Mouse (Mus musculus): ENCODE measurements around the gene Cd7. TPM values are rescaled to one million over a fixed set of nuclear protein-coding genes. Genes with fewer than 3 reads are reported as not detected.
"Not testable (repeated sequence)": the region's sequence is repeated elsewhere in the genome, so short reads cannot be mapped to it uniquely, and the experiment has no call there.

The Cd7 gene
- polyA plus RNA-seq, 1 experiment from 2014 or later, result 0.29 TPM

GRCm38 (mm10) chr11:121063379-121063778 is 24.2 kb upstream of the Cd7 start, which contains the start of gene Sectm1b:
TSS of gene Sectm1b (minus strand) at chr11:121063569.
- WGBS, result 70% methylated on average over 5 of the region's 5 CpGs
- ATAC-seq (ENCODE audit: extremely low read depth, insufficient number of reproducible peaks, low FRiP score, low TSS enrichment), result no peak

GRCm38 (mm10) chr11:121061615-121062014 is 22.4 kb upstream of the Cd7 start:
- H3K4me3 ChIP-seq, result no peak overlapping the region
- no peak overlapping the region for H3K27ac ChIP-seq (replicated peaks)
- H3K36me3 ChIP-seq, result no peaks in the 10 kb centered on the region
- WGBS, result 46% methylated on average over 8 of the region's 8 CpGs
- H3K4me1 ChIP-seq, result peaks cover 13% of the 10 kb centered on the region
- H3K9me3 ChIP-seq, result no peaks in the 10 kb centered on the region
- no peak for ATAC-seq (ENCODE audit: extremely low read depth, insufficient number of reproducible peaks, low FRiP score, low TSS enrichment)
- no peak overlapping the region for H3K4me2 ChIP-seq
- peaks cover 25% of the 10 kb centered on the region for H3K27me3 ChIP-seq (replicated peaks)
- no peak overlapping the region for H3K9ac ChIP-seq

More at GRCm38 (mm10) chr11:121063379-121063778, 24.2 kb upstream of the Cd7 start, which contains the start of gene Sectm1b:
- Histone ChIP-seq H3K4me3 (no peak within 1 kb of the TSS), H3K9me3 (no peaks in the 10 kb centered on the region), H3K4me2 (no peak within 1 kb of the TSS), H3K27ac (replicated peaks) (no peak within 1 kb of the TSS), H3K4me1 (peaks cover 8% of the 10 kb centered on the region), H3K36me3 (no peaks in the 10 kb centered on the region), H3K27me3 (replicated peaks) (peaks cover 23% of the 10 kb centered on the region), H3K9ac (no peak within 1 kb of the TSS)

- not testable (repeated sequence) for H3K36me3 ChIP-seq; H3K4me3 ChIP-seq; H3K9ac ChIP-seq; H3K27ac ChIP-seq (replicated peaks); H3K9me3 ChIP-seq; ATAC-seq (ENCODE audit: extremely low read depth, insufficient number of reproducible peaks, low FRiP score, low TSS enrichment); H3K4me2 ChIP-seq
- WGBS, result 87% methylated on average over 6 of the region's 6 CpGs
- Histone ChIP-seq H3K4me1 (peaks cover 16% of the 10 kb centered on the region), H3K27me3 (replicated peaks) (peaks cover 26% of the 10 kb centered on the region)
Measured at GRCm38 (mm10) chr11:121060401-121061067, 21.3 kb upstream of the Cd7 start.

GRCm38 (mm10) chr11:121059471-121059870 is 20.3 kb upstream of the Cd7 start:
- 85% methylated on average over 4 of the region's 4 CpGs for WGBS

GRCm38 (mm10) chr11:121058956-121059355 is 19.7 kb upstream of the Cd7 start:
- H3K36me3 ChIP-seq, result no peaks in the 10 kb centered on the region
- peaks cover 16% of the 10 kb centered on the region for H3K4me1 ChIP-seq
- 76% methylated on average over 4 of the region's 4 CpGs for WGBS
- no peak overlapping the region for H3K4me2 ChIP-seq
- H3K9me3 ChIP-seq, result no peaks in the 10 kb centered on the region
- H3K27ac ChIP-seq (replicated peaks), result no peak overlapping the region
- ATAC-seq (ENCODE audit: extremely low read depth, insufficient number of reproducible peaks, low FRiP score, low TSS enrichment), result no peak
- peaks cover 33% of the 10 kb centered on the region for H3K27me3 ChIP-seq (replicated peaks)
- H3K4me3 ChIP-seq, result no peak overlapping the region
- no peak overlapping the region for H3K9ac ChIP-seq

More at GRCm38 (mm10) chr11:121059471-121059870, 20.3 kb upstream of the Cd7 start:
- H3K9ac ChIP-seq, result no peak overlapping the region
- ATAC-seq (ENCODE audit: extremely low read depth, insufficient number of reproducible peaks, low FRiP score, low TSS enrichment), result no peak
- H3K4me1 ChIP-seq, result peaks cover 16% of the 10 kb centered on the region
- H3K27ac ChIP-seq (replicated peaks), result no peak overlapping the region
- H3K4me2 ChIP-seq, result no peak overlapping the region
- H3K27me3 ChIP-seq (replicated peaks), result peaks cover 32% of the 10 kb centered on the region
- H3K9me3 ChIP-seq, result no peaks in the 10 kb centered on the region
- no peaks in the 10 kb centered on the region for H3K36me3 ChIP-seq
- no peak overlapping the region for H3K4me3 ChIP-seq

GRCm38 (mm10) chr11:121058122-121058521 is 18.9 kb upstream of the Cd7 start:
- WGBS, result 75% methylated on average over 5 of the region's 5 CpGs

GRCm38 (mm10) chr11:121056536-121057236 is 17.5 kb upstream of the Cd7 start:
- H3K27me3 ChIP-seq (replicated peaks), result peaks cover 19% of the 10 kb centered on the region
- H3K4me2 ChIP-seq, result no peak overlapping the region
- H3K4me1 ChIP-seq, result peaks cover 12% of the 10 kb centered on the region
- no peaks in the 10 kb centered on the region for H3K9me3 ChIP-seq
- H3K9ac ChIP-seq, result no peak overlapping the region
- no peak overlapping the region for H3K27ac ChIP-seq (replicated peaks)
- no peaks in the 10 kb centered on the region for H3K36me3 ChIP-seq
- H3K4me3 ChIP-seq, result no peak overlapping the region
- 43% methylated on average over 7 of the region's 7 CpGs for WGBS
- ATAC-seq (ENCODE audit: extremely low read depth, insufficient number of reproducible peaks, low FRiP score, low TSS enrichment), result no peak

More at GRCm38 (mm10) chr11:121058122-121058521, 18.9 kb upstream of the Cd7 start:
- no peak overlapping the region for H3K4me3 ChIP-seq
- H3K4me2 ChIP-seq, result no peak overlapping the region
- H3K36me3 ChIP-seq, result no peaks in the 10 kb centered on the region
- no peaks in the 10 kb centered on the region for H3K9me3 ChIP-seq
- peaks cover 16% of the 10 kb centered on the region for H3K4me1 ChIP-seq
- no peak overlapping the region for H3K9ac ChIP-seq
- H3K27ac ChIP-seq (replicated peaks), result no peak overlapping the region
- H3K27me3 ChIP-seq (replicated peaks), result peaks cover 26% of the 10 kb centered on the region
- ATAC-seq (ENCODE audit: extremely low read depth, insufficient number of reproducible peaks, low FRiP score, low TSS enrichment), result no peak

- WGBS, result 12% methylated on average over 8 of the region's 8 CpGs
- no peaks in the 10 kb centered on the region for H3K9me3 ChIP-seq
- H3K9ac ChIP-seq, result no peak overlapping the region
- H3K36me3 ChIP-seq, result no peaks in the 10 kb centered on the region
- ATAC-seq (ENCODE audit: extremely low read depth, insufficient number of reproducible peaks, low FRiP score, low TSS enrichment), result no peak
- peaks cover 19% of the 10 kb centered on the region for H3K27me3 ChIP-seq (replicated peaks)
- H3K27ac ChIP-seq (replicated peaks), result no peak overlapping the region
- H3K4me3 ChIP-seq, result no peak overlapping the region
- peaks cover 8% of the 10 kb centered on the region for H3K4me1 ChIP-seq
- no peak overlapping the region for H3K4me2 ChIP-seq
Measured at GRCm38 (mm10) chr11:121053536-121053935, 14.3 kb upstream of the Cd7 start.

- peaks cover 8% of the 10 kb centered on the region for H3K4me1 ChIP-seq
- WGBS, result 62% methylated on average over 4 of the region's 4 CpGs
- no peak overlapping the region for H3K4me2 ChIP-seq
- H3K4me3 ChIP-seq, result no peak overlapping the region
- H3K36me3 ChIP-seq, result no peaks in the 10 kb centered on the region
- H3K9me3 ChIP-seq, result no peaks in the 10 kb centered on the region
- H3K27ac ChIP-seq (replicated peaks), result no peak overlapping the region
- peaks cover 21% of the 10 kb centered on the region for H3K27me3 ChIP-seq (replicated peaks)
- no peak for ATAC-seq (ENCODE audit: extremely low read depth, insufficient number of reproducible peaks, low FRiP score, low TSS enrichment)
- H3K9ac ChIP-seq, result no peak overlapping the region
Measured at GRCm38 (mm10) chr11:121052387-121052786, 13.2 kb upstream of the Cd7 start.

GRCm38 (mm10) chr11:121051793-121052192 is 12.6 kb upstream of the Cd7 start:
- H3K36me3 ChIP-seq, result no peaks in the 10 kb centered on the region
- no peaks in the 10 kb centered on the region for H3K9me3 ChIP-seq
- peaks cover 24% of the 10 kb centered on the region for H3K27me3 ChIP-seq (replicated peaks)
- no peak for ATAC-seq (ENCODE audit: extremely low read depth, insufficient number of reproducible peaks, low FRiP score, low TSS enrichment)
- H3K27ac ChIP-seq (replicated peaks), result no peak overlapping the region
- H3K4me1 ChIP-seq, result peaks cover 5% of the 10 kb centered on the region
- H3K4me3 ChIP-seq, result no peak overlapping the region
- WGBS, result 28% methylated on average over 1 of the region's 1 CpGs
- H3K9ac ChIP-seq, result no peak overlapping the region
- no peak overlapping the region for H3K4me2 ChIP-seq

- no peaks in the 10 kb centered on the region; the same call in 1 of the 2 replicates for H3K4me1 ChIP-seq
- peaks cover 31% of the 10 kb centered on the region for H3K27me3 ChIP-seq (replicated peaks)
- 63% methylated on average over 1 of the region's 1 CpGs for WGBS
- H3K27ac ChIP-seq (replicated peaks), result no peak overlapping the region
- no peaks in the 10 kb centered on the region for H3K9me3 ChIP-seq
- H3K36me3 ChIP-seq, result no peaks in the 10 kb centered on the region
- no peak overlapping the region for H3K4me3 ChIP-seq
- no peak for ATAC-seq (ENCODE audit: extremely low read depth, insufficient number of reproducible peaks, low FRiP score, low TSS enrichment)
- H3K4me2 ChIP-seq, result no peak overlapping the region
- H3K9ac ChIP-seq, result no peak overlapping the region
Measured at GRCm38 (mm10) chr11:121049840-121050239, 10.6 kb upstream of the Cd7 start.
